Mouse (Mus musculus) ES-E14 (cell line): ENCODE data around the gene Npepps. TPM values are rescaled to one million over a fixed set of nuclear protein-coding genes. Genes with fewer than 3 reads are reported as not detected.

Experiments used
- DNase-seq: peaks from one replicate; pipeline ENCODE4 v3.0.0-alpha.2; 2013; ENCODE audit warnings: low read depth, low spot score
- H3K27ac ChIP-seq: 2 replicates; pipeline ENCODE4 v1.5.1; 2012; ENCODE audit warnings: low read depth, mild to moderate bottlenecking, low read length, moderate library complexity, mixed read lengths; ENCODE audit not compliant: poor library complexity, insufficient read depth, severe bottlenecking
- H3K36me3 ChIP-seq: 2 replicates; pipeline ENCODE4 v1.6.1; 2012; ENCODE audit warnings: mild to moderate bottlenecking, low read length, moderate library complexity, mixed read lengths; ENCODE audit not compliant: control insufficient read depth, poor library complexity, insufficient read depth, severe bottlenecking
- H3K4me1 ChIP-seq, 2 experiments: fragments of 150-350 bp in 1 of 2; sonication (generic) in 1 of 2; 2 replicates each; pipeline ENCODE4 v1.6.1; 2012; ENCODE audit warnings: low read length in 2 of 2, mild to moderate bottlenecking in 1 of 2, mixed read lengths in 1 of 2; ENCODE audit not compliant: control insufficient read depth in 2 of 2, insufficient read depth in 2 of 2, poor library complexity in 1 of 2
- H3K4me3 ChIP-seq, 2 experiments: fragments of 150-350 bp in 1 of 2; sonication (generic) in 1 of 2; 2 replicates each; pipeline ENCODE4 v1.5.1; 2012; ENCODE audit warnings: low read length in 2 of 2, low read depth in 1 of 2, mild to moderate bottlenecking in 1 of 2, mixed read lengths in 1 of 2; ENCODE audit not compliant: insufficient read depth in 1 of 2, poor library complexity in 1 of 2, severe bottlenecking in 1 of 2
- H3K9ac ChIP-seq: 2 replicates; pipeline ENCODE4 v1.6.1; 2012; ENCODE audit warnings: low read depth, mild to moderate bottlenecking, low read length, mixed read lengths; ENCODE audit not compliant: poor library complexity, insufficient read depth, severe bottlenecking
- H3K9me3 ChIP-seq: fragments of 150-350 bp; sonication (generic); 2 replicates; pipeline ENCODE4 v1.6.1; 2012; ENCODE audit warnings: low read depth, mild to moderate bottlenecking, low read length; ENCODE audit not compliant: control insufficient read depth, insufficient read depth
- CHD2 ChIP-seq: IDR thresholded peaks from 2 replicates; pipeline ENCODE4 v1.6.1; 2014; ENCODE audit warnings: mild to moderate bottlenecking, low read depth, low read length, inconsistent platforms
- HCFC1 ChIP-seq: IDR thresholded peaks from 2 replicates; pipeline ENCODE4 v1.6.1; 2012; ENCODE audit warnings: low read length, inconsistent platforms, borderline replicate concordance; ENCODE audit not compliant: insufficient read depth
- MAFK ChIP-seq: IDR thresholded peaks from 2 replicates; pipeline ENCODE4 v1.6.1; 2014; ENCODE audit warnings: mild to moderate bottlenecking, low read depth, low read length, inconsistent platforms; ENCODE audit not compliant: insufficient read depth
- ZC3H11A ChIP-seq: IDR thresholded peaks from 2 replicates; pipeline ENCODE4 v1.6.1; 2012; ENCODE audit warnings: low read depth, mild to moderate bottlenecking, inconsistent platforms, low read length, borderline replicate concordance
- ZNF384 ChIP-seq: IDR thresholded peaks from 2 replicates; pipeline ENCODE4 v1.6.1; 2012; ENCODE audit warnings: low read depth, low read length, inconsistent platforms
- in situ Hi-C, 2 experiments: fragments of 600-800 bp; cut with MboI; formaldehyde crosslinking; loops; one replicate each; pipeline ENCODE4 v1.15.1; 2025; ENCODE audit warnings: low sequenced_read_pairs in 2 of 2, inconsistent platforms in 1 of 2; ENCODE audit not compliant: unreplicated experiment in 2 of 2
- total RNA-seq: library from RNA; depleted of rRNA; stranded (reverse); fragments of 300-350 nt; gene quantifications from 2 replicates; pipeline ENCODE4 v1.2.3, GENCODE M21; 2012; rRNA removed

Gene Npepps
- total RNA-seq, 1 experiment = 86.1 TPM

DNA sequence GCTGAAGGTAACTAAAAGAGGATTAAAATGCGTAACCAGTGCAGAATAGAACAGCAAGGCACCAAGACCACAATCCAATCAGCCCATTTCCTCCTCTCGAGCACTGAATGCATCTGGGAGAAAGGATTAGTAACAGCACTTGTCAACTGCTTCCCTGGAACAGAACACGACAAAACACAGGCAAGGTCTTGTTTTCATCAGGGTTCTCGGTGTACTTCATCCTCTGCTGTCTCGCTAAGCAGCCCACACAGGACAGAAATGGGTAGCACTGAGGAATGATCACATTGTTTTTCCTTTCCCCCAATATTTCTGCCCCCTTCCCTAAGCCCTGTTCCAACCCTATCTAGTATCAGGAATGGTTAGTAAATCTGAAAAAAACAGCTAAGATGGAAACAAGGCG is 120.1 kb downstream of the Npepps start:
- H3K9ac ChIP-seq = no peak overlapping the region
- H3K27ac ChIP-seq = no peak overlapping the region
- H3K4me3 ChIP-seq = no peak overlapping the region
- no peak for TF ChIP-seq ZC3H11A
- no peak for TF ChIP-seq ZNF384
- TF ChIP-seq HCFC1 = no peak
- TF ChIP-seq CHD2 = no peak
- TF ChIP-seq MAFK = no peak
- peaks cover 54% of the 10 kb centered on the region for H3K36me3 ChIP-seq
- H3K4me1 ChIP-seq = peaks cover 0 to 2% of the 10 kb centered on the region in 2 experiments; a peak in 1 of 4 replicates
- H3K9me3 ChIP-seq = no peaks in the 10 kb centered on the region
- in situ Hi-C loops = loop anchor here (5.0 to 25.0 kb wide), 4 partner anchors 1077 to 1873 kb away; partner anchors contain the start of gene Top2a (in 1 of the 2)
- no peak for DNase-seq

DNA sequence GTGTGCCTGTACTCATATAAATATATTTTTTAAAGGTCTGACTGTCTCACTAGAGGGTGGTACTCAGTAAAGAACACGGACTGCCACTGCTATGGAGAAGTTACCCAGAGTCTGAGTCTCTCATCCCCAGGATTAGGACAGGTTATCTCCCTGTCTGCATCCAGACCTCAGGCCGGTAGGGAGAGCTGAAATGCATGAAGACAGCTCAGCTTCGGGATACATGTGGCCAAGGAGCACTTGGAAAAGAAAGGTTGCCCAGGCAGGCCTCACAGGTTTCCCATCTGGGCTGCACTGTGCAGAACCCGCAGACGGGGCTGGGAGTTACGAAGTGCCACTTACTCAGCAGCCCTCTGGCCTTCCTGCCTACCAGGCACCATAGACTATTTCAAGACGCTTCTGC is 123.4 kb downstream of the Npepps start:
- H3K27ac ChIP-seq = no peak overlapping the region
- in situ Hi-C loops = loop anchor here (25.0 kb wide), 3 partner anchors 1080 to 1870 kb away; partner anchors contain the start of gene Top2a (in 1 of the 2)
- no peak overlapping the region for H3K4me3 ChIP-seq
- no peak overlapping the region for H3K9ac ChIP-seq
- DNase-seq = no peak
- peaks cover under 1 to 8% of the 10 kb centered on the region in 2 experiments; a peak in 3 of 4 replicates for H3K4me1 ChIP-seq
- H3K36me3 ChIP-seq = peaks cover 28% of the 10 kb centered on the region
- no peak for TF ChIP-seq ZC3H11A
- no peak for TF ChIP-seq HCFC1
- TF ChIP-seq ZNF384 = no peak
- no peak for TF ChIP-seq CHD2
- H3K9me3 ChIP-seq = no peaks in the 10 kb centered on the region

Other genes with a start within 250 kb of the Npepps start
- gene Lrrc46, start 239.2 kb downstream of the Npepps start, total RNA-seq = 0.42 and 0.54 TPM in 2 replicates
- gene Mrpl10, start 239.1 kb downstream of the Npepps start, total RNA-seq = 55.3 and 70.3 TPM in 2 replicates
- gene Osbpl7, start 230.0 kb downstream of the Npepps start, total RNA-seq = 6.6 and 7.2 TPM in 2 replicates
- gene Tbx21, start 165.3 kb downstream of the Npepps start, total RNA-seq = 0.27 and 0.32 TPM in 2 replicates
- gene Tbkbp1, start 129.1 kb downstream of the Npepps start, total RNA-seq = 3.5 and 4.5 TPM in 2 replicates
- gene Kpnb1, start 92.8 kb downstream of the Npepps start, total RNA-seq = 272 and 369 TPM in 2 replicates
- gene Mrpl45, start 35.1 kb upstream of the Npepps start, total RNA-seq = 53.8 and 76.8 TPM in 2 replicates
- gene Gpr179, start 71.4 kb upstream of the Npepps start, total RNA-seq = 0.31 and 0.53 TPM in 2 replicates
- gene Socs7, start 81.9 kb upstream of the Npepps start, total RNA-seq = 14.3 and 14.5 TPM in 2 replicates
- gene Arhgap23, start 134.9 kb upstream of the Npepps start, total RNA-seq = 22.6 and 26.3 TPM in 2 replicates
- 0.36 and 0.63 TPM in 2 replicates for gene 4933428G20Rik, start 219.7 kb upstream of the Npepps start, total RNA-seq